Mouse (Mus musculus) hindbrain, embryonic 15.5 days (tissue): ENCODE data around the gene Hif1an. TPM values are rescaled to one million over a fixed set of nuclear protein-coding genes. Genes with fewer than 3 reads are reported as not detected.

Experiments used
- ATAC-seq: fragments of 200-750 bp; cut with Nextera tagmentation; 2 replicates; pipeline ENCODE4 v1.8.0; 2017; ENCODE audit warnings: low read depth, moderate number of reproducible peaks, moderate TSS enrichment; ENCODE audit not compliant: low FRiP score
- H3K27ac ChIP-seq: fragments of 300-500 bp; sonication (generic); replicated peaks from 2 replicates; pipeline ENCODE4 v1.5.1; 2015; ENCODE audit warnings: mild to moderate bottlenecking, inconsistent platforms
- H3K27me3 ChIP-seq: fragments of 300-500 bp; sonication (generic); 2 replicates; pipeline ENCODE4 v1.6.1; 2015; ENCODE audit warnings: control low read depth, inconsistent platforms
- H3K36me3 ChIP-seq: fragments of 300-500 bp; sonication (generic); 2 replicates; pipeline ENCODE4 v1.6.1; 2015; ENCODE audit warnings: control low read depth, inconsistent platforms
- H3K4me1 ChIP-seq: fragments of 300-500 bp; sonication (generic); replicated peaks from 2 replicates; pipeline ENCODE4 v1.6.1; 2015; ENCODE audit warnings: control low read depth, inconsistent platforms
- H3K4me2 ChIP-seq: fragments of 300-500 bp; sonication (generic); 2 replicates; pipeline ENCODE4 v1.6.1; 2015; ENCODE audit warnings: moderate library complexity, mild to moderate bottlenecking, inconsistent platforms
- H3K4me3 ChIP-seq: fragments of 300-500 bp; sonication (generic); 2 replicates; pipeline ENCODE4 v1.5.1; 2015; ENCODE audit warnings: mild to moderate bottlenecking, inconsistent platforms
- H3K9ac ChIP-seq: fragments of 300-500 bp; sonication (generic); 2 replicates; pipeline ENCODE4 v1.6.1; 2015; ENCODE audit warnings: inconsistent platforms
- H3K9me3 ChIP-seq: fragments of 300-500 bp; sonication (generic); 2 replicates; pipeline ENCODE4 v1.6.1; 2016; ENCODE audit warnings: control low read depth, inconsistent platforms
- WGBS: fragments of 180-500 bp; shearing (Covaris S2); methylation state at CpG from one replicate; pipeline ENCODE4 v1.1.7; 2015; 5-methylcytosine and 5-hydroxymethylcytosine counted together
- polyA plus RNA-seq: library from polyadenylated mRNA; unstranded; fragments of >200 nt; fragmentation: Nextera tagmentation; extraction: Ambion mirVana; gene quantifications from 2 replicates; pipeline ENCODE4 v1.2.1, GENCODE M21; 2015

Hif1an gene
- 23.6 and 24.8 TPM in 2 replicates for polyA plus RNA-seq

DNA sequence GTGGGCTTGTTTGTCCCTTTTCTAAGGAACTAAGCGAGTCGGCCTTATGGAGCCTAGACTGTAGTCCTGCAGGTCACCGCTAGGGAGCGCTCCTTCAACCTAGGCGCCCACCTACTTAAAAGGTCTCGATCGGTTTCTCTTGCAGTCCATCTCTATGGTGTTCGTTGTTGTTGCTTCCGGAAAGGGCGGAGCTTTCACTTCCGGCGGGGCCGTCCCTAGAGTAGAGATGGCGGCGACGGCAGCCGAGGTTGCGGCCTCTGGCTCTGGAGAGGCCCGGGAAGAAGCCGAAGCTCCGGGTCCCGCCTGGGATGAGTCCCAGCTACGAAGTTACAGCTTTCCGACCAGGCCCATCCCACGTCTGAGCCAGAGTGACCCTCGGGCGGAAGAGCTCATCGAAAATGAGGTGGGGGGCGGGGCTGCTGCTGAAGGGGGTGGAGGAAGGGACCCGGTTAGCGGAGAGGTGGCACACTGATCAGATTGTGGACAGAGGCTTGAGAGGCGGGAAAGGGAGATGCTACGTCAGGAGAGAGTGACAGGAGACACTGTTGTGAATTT, at the start of gene Hif1an:
Gene Hif1an (plus strand): TSS at position 199 of the 555 bp plus-strand sequence.
- H3K27ac ChIP-seq: peak within 1 kb of the TSS; percentile 82
- under 1% methylated on average over 33 of the region's 33 CpGs for WGBS
- peak within 1 kb of the TSS; percentile 80 for H3K4me2 ChIP-seq
- H3K36me3 ChIP-seq: peaks cover 26% of the 10 kb centered on the region
- H3K4me1 ChIP-seq: peaks cover 27% of the 10 kb centered on the region
- peak within 1 kb of the TSS; percentile 76 for H3K4me3 ChIP-seq
- ATAC-seq: peak; percentile 97
- no peaks in the 10 kb centered on the region for H3K9me3 ChIP-seq
- H3K9ac ChIP-seq: peak within 1 kb of the TSS; percentile 74
- peaks cover 3% of the 10 kb centered on the region; the same call in 1 of the 2 replicates for H3K27me3 ChIP-seq

DNA sequence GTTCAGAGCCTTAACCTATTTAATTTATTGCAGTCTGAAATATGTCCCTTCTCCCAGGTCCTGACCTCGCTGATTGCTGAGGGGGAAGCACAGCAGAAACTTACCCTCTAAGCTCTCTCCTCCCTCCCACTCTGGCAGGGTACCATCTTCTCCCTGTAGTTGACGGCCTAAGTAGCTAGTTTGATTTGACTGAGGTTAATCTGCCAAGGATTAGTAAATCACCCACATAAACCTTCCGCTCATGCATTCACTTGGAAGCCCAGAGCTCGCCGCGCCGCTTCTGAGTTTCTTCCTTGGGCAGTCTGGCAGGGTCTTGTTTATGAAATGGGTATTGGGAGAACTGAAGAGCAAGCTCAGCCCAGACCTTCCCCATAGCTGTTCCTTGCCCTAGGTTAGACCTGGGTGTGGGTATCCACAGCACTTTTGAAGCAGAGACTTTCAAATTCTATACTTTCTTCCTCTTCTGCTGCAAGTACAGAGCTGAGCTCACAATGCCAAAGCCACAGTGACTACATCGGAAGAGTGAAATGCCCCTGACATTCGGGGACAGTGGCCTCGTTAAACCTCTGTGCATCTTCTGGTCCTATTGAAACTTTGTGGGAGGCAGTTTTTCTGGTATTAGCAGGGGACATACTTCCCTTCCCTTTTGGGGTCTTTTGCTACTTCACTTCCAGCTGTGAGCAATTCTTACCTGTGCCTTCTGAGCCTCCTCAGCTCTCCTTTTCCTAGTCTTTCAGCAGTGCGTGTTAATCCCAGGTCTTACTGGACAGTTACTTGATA, 49.4 kb upstream of the Hif1an start:
- ATAC-seq: no peak
- Histone ChIP-seq H3K9me3 (no peaks in the 10 kb centered on the region), H3K4me2 (no peak overlapping the region), H3K4me3 (no peak overlapping the region), H3K27me3 (peaks cover 90% of the 10 kb centered on the region), H3K4me1 (peaks cover 35% of the 10 kb centered on the region), H3K27ac (no peak overlapping the region), H3K36me3 (no peaks in the 10 kb centered on the region), H3K9ac (no peak overlapping the region)
- 12% methylated on average over 11 of the region's 11 CpGs for WGBS

DNA sequence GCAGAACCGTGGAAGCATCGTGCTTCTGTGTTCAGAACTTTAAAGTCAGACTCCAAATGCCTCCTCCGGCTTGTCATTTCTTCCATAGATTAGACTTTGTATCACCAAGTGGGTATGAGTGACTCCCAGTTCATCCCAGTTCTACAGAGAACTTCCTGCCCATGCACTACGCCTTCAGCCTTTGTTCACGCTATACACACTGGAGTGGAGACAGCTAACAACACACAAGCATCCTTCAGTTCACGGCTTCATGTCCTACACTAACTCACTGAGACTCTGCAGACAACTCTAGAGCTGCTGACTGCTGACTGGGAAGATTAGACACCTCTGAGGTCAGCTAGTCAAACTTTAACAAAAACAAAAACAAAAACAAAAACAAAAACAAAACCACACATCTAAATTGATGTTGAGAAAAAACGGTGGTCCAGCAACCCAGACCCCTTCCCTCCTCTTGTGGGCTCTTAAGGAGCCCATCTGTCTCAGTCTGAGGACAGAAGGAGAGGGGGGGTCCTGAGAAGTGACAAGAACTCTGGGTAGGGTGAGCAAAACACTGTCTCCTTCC, 48.6 kb upstream of the Hif1an start:
- peak; percentile 8; the same call in 1 of the 2 replicates for ATAC-seq
- 15% methylated on average over 7 of the region's 7 CpGs for WGBS

GRCm38 (mm10) chr19:44514521-44515451, 47.9 kb upstream of the Hif1an start:
- peaks cover 89% of the 10 kb centered on the region for H3K27me3 ChIP-seq
- WGBS: 6% methylated on average over 14 of the region's 14 CpGs
- peak; percentile 71 for ATAC-seq

More for the DNA sequence above, 48.6 kb upstream of the Hif1an start:
- H3K36me3 ChIP-seq: no peaks in the 10 kb centered on the region
- H3K9ac ChIP-seq: no peak overlapping the region
- no peak overlapping the region for H3K4me3 ChIP-seq
- H3K4me1 ChIP-seq: peaks cover 35% of the 10 kb centered on the region
- H3K4me2 ChIP-seq: no peak overlapping the region
- H3K27me3 ChIP-seq: peaks cover 90% of the 10 kb centered on the region
- no peaks in the 10 kb centered on the region for H3K9me3 ChIP-seq
- H3K27ac ChIP-seq: no peak overlapping the region

DNA sequence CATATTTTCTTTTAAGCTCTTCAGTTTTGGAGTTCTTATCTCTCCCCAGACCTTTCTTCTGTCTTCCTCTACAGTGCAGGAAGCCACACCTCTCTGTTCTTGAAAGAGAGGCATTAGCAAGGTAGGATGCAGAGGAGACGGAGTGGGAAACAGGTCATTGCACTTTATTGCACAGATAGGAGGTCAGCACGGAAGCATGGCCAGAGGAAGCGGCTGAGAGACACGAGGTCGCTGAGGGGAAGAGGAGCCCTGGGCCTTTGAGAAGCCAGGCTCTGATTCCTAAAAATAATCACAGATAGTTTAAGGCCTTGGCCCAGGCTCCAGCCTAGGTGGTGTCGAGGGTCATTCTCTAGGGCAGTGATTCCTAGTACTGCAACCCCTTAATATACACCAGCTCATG, 46.9 kb upstream of the Hif1an start:
- no peak overlapping the region for H3K9ac ChIP-seq
- H3K9me3 ChIP-seq: no peaks in the 10 kb centered on the region
- WGBS: 37% methylated on average over 6 of the region's 6 CpGs
- H3K36me3 ChIP-seq: no peaks in the 10 kb centered on the region
- peaks cover 85% of the 10 kb centered on the region for H3K27me3 ChIP-seq
- H3K27ac ChIP-seq: no peak overlapping the region
- H3K4me3 ChIP-seq: no peak overlapping the region
- no peak overlapping the region for H3K4me2 ChIP-seq
- H3K4me1 ChIP-seq: peaks cover 25% of the 10 kb centered on the region
- ATAC-seq: no peak

More at GRCm38 (mm10) chr19:44514521-44515451, 47.9 kb upstream of the Hif1an start:
- no peak overlapping the region for H3K4me3 ChIP-seq
- H3K27ac ChIP-seq: no peak overlapping the region
- H3K36me3 ChIP-seq: no peaks in the 10 kb centered on the region
- no peak overlapping the region for H3K9ac ChIP-seq
- no peak overlapping the region for H3K4me2 ChIP-seq
- H3K9me3 ChIP-seq: no peaks in the 10 kb centered on the region
- H3K4me1 ChIP-seq: peaks cover 35% of the 10 kb centered on the region

GRCm38 (mm10) chr19:44517996-44518768, 44.5 kb upstream of the Hif1an start:
- Histone ChIP-seq H3K9ac (no peak overlapping the region), H3K4me2 (no peak overlapping the region), H3K9me3 (no peaks in the 10 kb centered on the region), H3K4me1 (peaks cover 10% of the 10 kb centered on the region), H3K4me3 (no peak overlapping the region), H3K36me3 (no peaks in the 10 kb centered on the region), H3K27me3 (peaks cover 62% of the 10 kb centered on the region), H3K27ac (no peak overlapping the region)
- ATAC-seq: no peak
- 48% methylated on average over 12 of the region's 12 CpGs for WGBS

DNA sequence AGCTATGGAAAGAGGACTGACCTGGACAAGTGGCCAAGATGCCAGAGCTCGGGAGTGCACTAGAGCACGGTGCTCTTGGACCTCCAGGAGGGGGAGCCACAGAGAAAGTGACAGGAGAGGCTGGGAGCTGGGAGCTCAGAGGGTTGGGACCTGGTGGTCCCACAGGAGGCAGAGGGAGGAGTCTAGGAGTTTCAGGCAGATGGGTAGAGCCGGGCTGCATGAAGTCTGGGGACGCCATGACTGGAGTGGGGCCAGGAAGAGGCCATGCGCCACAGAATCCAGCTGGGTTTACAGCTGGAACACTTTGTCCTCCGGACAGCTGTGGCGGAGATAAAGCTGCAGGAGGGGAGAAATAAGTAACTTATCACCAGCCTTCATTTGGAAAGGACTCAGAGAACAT, 43.5 kb upstream of the Hif1an start:
- Histone ChIP-seq H3K9ac (no peak overlapping the region), H3K4me2 (no peak overlapping the region), H3K9me3 (no peaks in the 10 kb centered on the region), H3K36me3 (no peaks in the 10 kb centered on the region), H3K4me3 (no peak overlapping the region), H3K27me3 (peaks cover 58% of the 10 kb centered on the region), H3K27ac (no peak overlapping the region), H3K4me1 (peaks cover 10% of the 10 kb centered on the region)
- 26% methylated on average over 7 of the region's 7 CpGs for WGBS
- no peak for ATAC-seq

DNA sequence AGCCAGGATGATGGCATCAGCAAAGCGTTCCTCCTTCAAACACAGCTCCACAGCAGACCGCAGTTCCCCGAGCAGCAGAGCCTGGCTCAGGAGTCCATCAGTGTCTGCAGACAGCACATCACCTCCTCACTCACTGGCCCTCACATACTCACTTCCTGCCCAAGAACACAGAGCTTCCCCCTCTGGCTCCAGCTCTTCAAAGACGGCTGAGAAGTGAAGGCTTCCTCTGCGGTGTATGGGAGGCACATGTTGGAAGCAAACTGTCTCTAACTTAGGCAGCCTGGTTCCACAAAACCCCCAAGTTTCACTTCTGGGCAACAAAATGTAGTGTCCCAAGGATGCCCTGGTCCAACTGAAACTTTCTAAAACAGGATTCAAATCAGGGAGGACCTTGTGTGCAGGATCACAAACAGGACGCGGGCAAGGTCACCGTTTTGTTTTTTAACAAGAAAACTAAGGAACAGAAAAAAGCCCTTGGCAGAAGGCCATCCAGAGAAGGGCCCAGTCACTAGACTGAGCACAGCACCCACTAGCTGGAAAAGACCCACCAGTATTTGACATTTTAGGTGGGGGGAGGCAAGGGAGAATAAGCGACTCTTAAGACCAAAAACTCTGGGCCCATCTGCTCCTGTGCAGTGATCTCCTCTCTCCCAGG, 37.0 kb upstream of the Hif1an start:
- H3K9ac ChIP-seq: no peak overlapping the region
- no peaks in the 10 kb centered on the region for H3K36me3 ChIP-seq
- no peak overlapping the region for H3K27ac ChIP-seq
- H3K9me3 ChIP-seq: no peaks in the 10 kb centered on the region
- no peak overlapping the region for H3K4me2 ChIP-seq
- H3K4me1 ChIP-seq: no peaks in the 10 kb centered on the region
- no peak overlapping the region for H3K4me3 ChIP-seq
- H3K27me3 ChIP-seq: peaks cover 18% of the 10 kb centered on the region; the same call in 1 of the 2 replicates
- 82% methylated on average over 9 of the region's 9 CpGs for WGBS
- no peak for ATAC-seq

DNA sequence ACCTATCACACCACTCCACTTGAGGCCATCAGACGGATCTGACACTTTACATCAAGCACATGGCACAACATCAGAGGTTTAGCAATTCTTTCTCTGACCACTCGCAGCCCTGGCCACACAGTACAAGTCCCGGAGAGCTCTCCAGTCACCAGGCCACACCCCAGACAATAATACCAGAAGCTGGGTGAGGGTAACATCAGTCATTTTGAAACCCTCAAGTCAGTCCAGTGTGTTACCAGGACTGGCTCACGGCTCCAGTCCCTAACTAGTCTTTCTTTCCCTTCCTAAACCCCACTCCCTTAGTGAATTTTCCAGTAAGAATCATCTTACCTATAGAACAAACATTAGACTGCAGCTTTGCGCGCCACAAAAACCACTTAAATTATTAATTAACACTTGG, 32.6 kb upstream of the Hif1an start:
- Histone ChIP-seq H3K4me2 (no peak overlapping the region), H3K4me3 (no peak overlapping the region), H3K9me3 (no peaks in the 10 kb centered on the region), H3K27ac (no peak overlapping the region), H3K27me3 (peaks cover 10% of the 10 kb centered on the region; the same call in 1 of the 2 replicates), H3K36me3 (no peaks in the 10 kb centered on the region), H3K9ac (no peak overlapping the region), H3K4me1 (no peaks in the 10 kb centered on the region)
- no peak for ATAC-seq
- WGBS: 85% methylated on average over 6 of the region's 6 CpGs

DNA sequence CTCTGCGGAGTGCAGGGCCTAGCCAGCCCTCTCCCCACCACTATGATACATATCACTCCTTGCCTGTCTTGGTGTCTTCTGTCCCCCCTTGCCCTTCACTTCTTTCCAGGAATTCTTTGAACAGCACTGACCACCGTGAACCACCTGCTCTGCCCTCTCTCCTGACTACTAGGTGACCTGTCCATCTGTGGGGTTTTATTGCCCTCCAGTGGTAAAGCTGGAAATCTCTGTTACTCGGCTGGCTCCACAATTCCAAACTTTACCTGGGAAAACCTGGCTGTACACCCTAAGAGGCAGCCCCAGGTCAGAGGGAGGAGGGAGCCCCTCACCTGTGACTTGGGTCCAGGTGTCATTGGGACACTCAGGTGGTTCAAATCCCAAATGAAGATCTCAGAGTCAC, 27.3 kb upstream of the Hif1an start:
- H3K27me3 ChIP-seq: 0 out of 2 replicates have a peak, but pooled peaks cover under 1% of the 10 kb centered on the region
- H3K4me2 ChIP-seq: no peak overlapping the region
- no peak overlapping the region for H3K4me3 ChIP-seq
- H3K9me3 ChIP-seq: no peaks in the 10 kb centered on the region
- no peaks in the 10 kb centered on the region for H3K36me3 ChIP-seq
- no peak overlapping the region for H3K27ac ChIP-seq
- peak; percentile 56; the same call in 1 of the 2 replicates for ATAC-seq
- H3K4me1 ChIP-seq: no peaks in the 10 kb centered on the region
- 32% methylated on average over 3 of the region's 3 CpGs for WGBS
- no peak overlapping the region for H3K9ac ChIP-seq
